Mouse (Mus musculus): ENCODE data around the gene Rdm1. TPM values are rescaled to one million over a fixed set of nuclear protein-coding genes. Genes with fewer than 3 reads are reported as not detected.
"Not testable (repeated sequence)": the region's sequence is repeated elsewhere in the genome, so short reads cannot be mapped to it uniquely, and the experiment has no call there.

Gene Rdm1
- polyA plus RNA-seq (2012; ENCODE audit: insufficient read depth, low replicate concordance), result 3.8 TPM in 1 of 2 replicates, not detected in the other

- Histone ChIP-seq H3K9me3 (peaks cover 15% of the 10 kb centered on the region), H3K4me3 (replicated peaks) (peak within 1 kb of the TSS; percentile 94), H3K4me1 (peaks cover 29% of the 10 kb centered on the region), H3K27me3 (replicated peaks) (peaks cover 2% of the 10 kb centered on the region), H3K36me3 (replicated peaks; ENCODE audit: low read length) (peaks cover 12% of the 10 kb centered on the region)
- TF ChIP-seq FLI1 (IDR thresholded peaks at IDR 0.05; ENCODE audit: low read length) (no peak), GATA1 (IDR thresholded peaks at IDR 0.05; ENCODE audit: borderline replicate concordance, low read length) (no peak)
These were observed at the start of gene Rdm1 for GRCm38 (mm10) chr11:101626995-101627856. Gene Rdm1 (plus strand): TSS chr11:101627195.

- no peaks in the 10 kb centered on the region for H3K9me3 ChIP-seq
- TF ChIP-seq FLI1 (IDR thresholded peaks at IDR 0.05; ENCODE audit: low read length), result no peak
- no peak for TF ChIP-seq GATA1 (IDR thresholded peaks at IDR 0.05; ENCODE audit: borderline replicate concordance, low read length)
- peak overlapping the region; percentile 21 for H3K4me3 ChIP-seq (replicated peaks)
- peaks cover 30% of the 10 kb centered on the region for H3K4me1 ChIP-seq
- no peaks in the 10 kb centered on the region for H3K27me3 ChIP-seq (replicated peaks)
- peaks cover 84% of the 10 kb centered on the region for H3K36me3 ChIP-seq (replicated peaks; ENCODE audit: low read length)
These were observed 45.8 kb upstream of the Rdm1 start for GRCm38 (mm10) chr11:101581081-101581764.

- peak within 1 kb of the TSS; percentile 91 for H3K4me3 ChIP-seq (replicated peaks)
- no peaks in the 10 kb centered on the region for H3K9me3 ChIP-seq
- no peaks in the 10 kb centered on the region for H3K27me3 ChIP-seq (replicated peaks)
- H3K36me3 ChIP-seq (replicated peaks; ENCODE audit: low read length), result peaks cover 84% of the 10 kb centered on the region
- peaks cover 31% of the 10 kb centered on the region for H3K4me1 ChIP-seq
- TF ChIP-seq GATA1 (IDR thresholded peaks at IDR 0.05; ENCODE audit: borderline replicate concordance, low read length) (no peak), FLI1 (IDR thresholded peaks at IDR 0.05; ENCODE audit: low read length) (no peak)
These were observed 44.6 kb upstream of the Rdm1 start, which contains the start of gene Tmem106a for GRCm38 (mm10) chr11:101582054-101583035. Gene Tmem106a (plus strand): TSS chr11:101582242.

- peaks cover 36% of the 10 kb centered on the region for H3K4me1 ChIP-seq
- TF ChIP-seq GATA1 (IDR thresholded peaks at IDR 0.05; ENCODE audit: borderline replicate concordance, low read length), result no peak
- TF ChIP-seq FLI1 (IDR thresholded peaks at IDR 0.05; ENCODE audit: low read length), result no peak
- H3K9me3 ChIP-seq, result no peaks in the 10 kb centered on the region
- peak overlapping the region; percentile 42 for H3K4me3 ChIP-seq (replicated peaks)
- peaks cover 82% of the 10 kb centered on the region for H3K36me3 ChIP-seq (replicated peaks; ENCODE audit: low read length)
- H3K27me3 ChIP-seq (replicated peaks), result no peaks in the 10 kb centered on the region
These were observed 43.8 kb upstream of the Rdm1 start for GRCm38 (mm10) chr11:101583205-101583604.

GRCm38 (mm10) chr11:101585031-101585430 is 42.0 kb upstream of the Rdm1 start:
- peaks cover 40% of the 10 kb centered on the region for H3K4me1 ChIP-seq
- not testable (repeated sequence) for H3K9me3 ChIP-seq; H3K27me3 ChIP-seq (replicated peaks); H3K4me3 ChIP-seq (replicated peaks)
- H3K36me3 ChIP-seq (replicated peaks; ENCODE audit: low read length), result peaks cover 77% of the 10 kb centered on the region

- H3K36me3 ChIP-seq (replicated peaks; ENCODE audit: low read length), result peaks cover 77% of the 10 kb centered on the region
These were observed 41.2 kb upstream of the Rdm1 start for GRCm38 (mm10) chr11:101585805-101586204.

GRCm38 (mm10) chr11:101587676-101588075 is 39.3 kb upstream of the Rdm1 start:
- Histone ChIP-seq H3K27me3 (replicated peaks) (no peaks in the 10 kb centered on the region), H3K4me1 (peaks cover 20% of the 10 kb centered on the region), H3K36me3 (replicated peaks; ENCODE audit: low read length) (peaks cover 73% of the 10 kb centered on the region), H3K4me3 (replicated peaks) (no peak overlapping the region), H3K9me3 (no peaks in the 10 kb centered on the region)
- no peak for TF ChIP-seq FLI1 (IDR thresholded peaks at IDR 0.05; ENCODE audit: low read length)
- no peak for TF ChIP-seq GATA1 (IDR thresholded peaks at IDR 0.05; ENCODE audit: borderline replicate concordance, low read length)

More at GRCm38 (mm10) chr11:101585805-101586204, 41.2 kb upstream of the Rdm1 start:
- Histone ChIP-seq H3K4me1 (peaks cover 37% of the 10 kb centered on the region), H3K27me3 (replicated peaks) (no peaks in the 10 kb centered on the region), H3K9me3 (no peaks in the 10 kb centered on the region), H3K4me3 (replicated peaks) (no peak overlapping the region)
- no peak for TF ChIP-seq GATA1 (IDR thresholded peaks at IDR 0.05; ENCODE audit: borderline replicate concordance, low read length)
- TF ChIP-seq FLI1 (IDR thresholded peaks at IDR 0.05; ENCODE audit: low read length), result no peak

- Histone ChIP-seq H3K4me1 (peaks cover 19% of the 10 kb centered on the region), H3K9me3 (no peaks in the 10 kb centered on the region), H3K36me3 (replicated peaks; ENCODE audit: low read length) (peaks cover 67% of the 10 kb centered on the region), H3K4me3 (replicated peaks) (peak overlapping the region; percentile 38), H3K27me3 (replicated peaks) (no peaks in the 10 kb centered on the region)
- TF ChIP-seq FLI1 (IDR thresholded peaks at IDR 0.05; ENCODE audit: low read length) (no peak), GATA1 (IDR thresholded peaks at IDR 0.05; ENCODE audit: borderline replicate concordance, low read length) (no peak)
These were observed 38.1 kb upstream of the Rdm1 start for GRCm38 (mm10) chr11:101588868-101589267.

GRCm38 (mm10) chr11:101589444-101589843 is 37.6 kb upstream of the Rdm1 start:
- peaks cover 15% of the 10 kb centered on the region for H3K4me1 ChIP-seq
- H3K4me3 ChIP-seq (replicated peaks), result no peak overlapping the region
- no peaks in the 10 kb centered on the region for H3K27me3 ChIP-seq (replicated peaks)
- no peaks in the 10 kb centered on the region for H3K9me3 ChIP-seq
- TF ChIP-seq FLI1 (IDR thresholded peaks at IDR 0.05; ENCODE audit: low read length), result no peak
- TF ChIP-seq GATA1 (IDR thresholded peaks at IDR 0.05; ENCODE audit: borderline replicate concordance, low read length), result no peak
- peaks cover 61% of the 10 kb centered on the region for H3K36me3 ChIP-seq (replicated peaks; ENCODE audit: low read length)
